Mouse (Mus musculus) hindbrain, embryonic 13.5 days (tissue): ENCODE results near the gene Abca12. TPM values are rescaled to one million over a fixed set of nuclear protein-coding genes. Genes with fewer than 3 reads are reported as not detected.

ENCODE experiments used
- ATAC-seq: fragments of 200-750 bp; cut with Nextera tagmentation; 2 replicates; pipeline ENCODE4 v1.8.0; 2017; ENCODE audit warnings: moderate TSS enrichment; ENCODE audit not compliant: low FRiP score
- H3K27ac ChIP-seq: fragments of 300-500 bp; sonication (generic); 2 replicates; pipeline ENCODE4 v1.5.1; 2015; ENCODE audit warnings: inconsistent platforms, mild to moderate bottlenecking, moderate library complexity
- H3K27me3 ChIP-seq: fragments of 300-500 bp; sonication (generic); 2 replicates; pipeline ENCODE4 v1.6.1; 2015; ENCODE audit warnings: mild to moderate bottlenecking, inconsistent platforms
- H3K36me3 ChIP-seq: fragments of 300-500 bp; sonication (generic); 2 replicates; pipeline ENCODE4 v1.6.1; 2015; ENCODE audit warnings: mild to moderate bottlenecking, inconsistent platforms
- H3K4me1 ChIP-seq: fragments of 300-500 bp; sonication (generic); replicated peaks from 2 replicates; pipeline ENCODE4 v1.6.1; 2015; ENCODE audit warnings: inconsistent platforms
- H3K4me2 ChIP-seq: fragments of 300-500 bp; sonication (generic); 2 replicates; pipeline ENCODE4 v1.6.1; 2015; ENCODE audit warnings: inconsistent platforms, mild to moderate bottlenecking, moderate library complexity
- H3K4me3 ChIP-seq: fragments of 300-500 bp; sonication (generic); 2 replicates; pipeline ENCODE4 v1.5.1; 2015; ENCODE audit warnings: mild to moderate bottlenecking, inconsistent platforms
- H3K9ac ChIP-seq: fragments of 300-500 bp; sonication (generic); 2 replicates; pipeline ENCODE4 v1.6.1; 2015; ENCODE audit warnings: mild to moderate bottlenecking, inconsistent platforms
- H3K9me3 ChIP-seq: fragments of 300-500 bp; sonication (generic); 2 replicates; pipeline ENCODE4 v1.6.1; 2016; ENCODE audit warnings: inconsistent platforms
- WGBS: fragments of 180-500 bp; shearing (Covaris S2); methylation state at CpG from one replicate; pipeline ENCODE4 v1.1.7; 2015; 5-methylcytosine and 5-hydroxymethylcytosine counted together
- polyA plus RNA-seq: library from polyadenylated mRNA; unstranded; fragments of >200 nt; fragmentation: Nextera tagmentation; extraction: Ambion mirVana; gene quantifications from 2 replicates; pipeline ENCODE4 v1.2.1, GENCODE M21; 2015

Gene Abca12
- polyA plus RNA-seq, 1 experiment from 2014 or later: 0.03 TPM

GRCm38 (mm10) chr1:71392463-71392862, 22.2 kb downstream of the Abca12 start:
- no peak overlapping the region for H3K9ac ChIP-seq
- 97% methylated on average over 2 of the region's 2 CpGs for WGBS
- ATAC-seq: no peak
- H3K4me3 ChIP-seq: no peak overlapping the region
- H3K9me3 ChIP-seq: no peaks in the 10 kb centered on the region
- H3K4me1 ChIP-seq: no peaks in the 10 kb centered on the region
- H3K36me3 ChIP-seq: no peaks in the 10 kb centered on the region
- no peak overlapping the region for H3K27ac ChIP-seq
- H3K27me3 ChIP-seq: no peaks in the 10 kb centered on the region
- H3K4me2 ChIP-seq: no peak overlapping the region

- ATAC-seq: no peak
- WGBS: 90% methylated on average over 8 of the region's 8 CpGs
- Histone ChIP-seq H3K4me1 (no peaks in the 10 kb centered on the region), H3K4me2 (no peak overlapping the region), H3K36me3 (no peaks in the 10 kb centered on the region), H3K9ac (no peak overlapping the region), H3K27ac (no peak overlapping the region), H3K9me3 (no peaks in the 10 kb centered on the region), H3K27me3 (no peaks in the 10 kb centered on the region), H3K4me3 (no peak overlapping the region)
Observed at GRCm38 (mm10) chr1:71386593-71386992, 28.1 kb downstream of the Abca12 start.

DNA sequence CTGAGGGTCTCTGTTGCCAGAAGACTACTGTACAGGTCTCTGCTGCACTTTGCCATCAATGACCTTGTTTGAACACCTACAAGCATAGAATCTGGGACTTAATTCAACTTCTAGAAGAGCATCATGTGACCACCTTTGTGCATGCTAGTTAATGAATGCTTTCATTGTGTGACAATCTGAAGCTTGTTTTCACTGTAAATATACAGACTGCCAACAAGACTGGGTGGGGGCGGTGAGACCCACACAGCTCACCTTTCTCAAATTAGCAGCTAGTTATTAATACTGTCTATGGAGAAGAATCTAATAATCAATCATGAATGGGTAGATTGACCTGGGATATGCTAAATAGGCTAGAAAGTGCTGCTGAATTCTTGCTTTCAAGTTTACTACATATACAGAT, 30.6 kb downstream of the Abca12 start:
- H3K4me3 ChIP-seq: no peak overlapping the region
- 76% methylated on average over 1 of the region's 1 CpGs for WGBS
- no peak for ATAC-seq

GRCm38 (mm10) chr1:71373090-71373489, 41.6 kb downstream of the Abca12 start:
- Histone ChIP-seq H3K4me2 (no peak overlapping the region), H3K4me1 (no peaks in the 10 kb centered on the region), H3K4me3 (no peak overlapping the region), H3K36me3 (no peaks in the 10 kb centered on the region), H3K27ac (no peak overlapping the region), H3K27me3 (no peaks in the 10 kb centered on the region), H3K9ac (no peak overlapping the region), H3K9me3 (no peaks in the 10 kb centered on the region)
- no peak for ATAC-seq
- 95% methylated on average over 5 of the region's 5 CpGs for WGBS

More for the DNA sequence above, 30.6 kb downstream of the Abca12 start:
- H3K36me3 ChIP-seq: no peaks in the 10 kb centered on the region
- no peak overlapping the region for H3K9ac ChIP-seq
- H3K9me3 ChIP-seq: no peaks in the 10 kb centered on the region
- no peaks in the 10 kb centered on the region for H3K27me3 ChIP-seq
- no peaks in the 10 kb centered on the region for H3K4me1 ChIP-seq
- no peak overlapping the region for H3K27ac ChIP-seq
- no peak overlapping the region for H3K4me2 ChIP-seq

- H3K4me3 ChIP-seq: no peak overlapping the region
- no peak overlapping the region for H3K9ac ChIP-seq
- no peak overlapping the region for H3K27ac ChIP-seq
- no peaks in the 10 kb centered on the region for H3K27me3 ChIP-seq
- no peak for ATAC-seq
- H3K9me3 ChIP-seq: no peaks in the 10 kb centered on the region
- H3K36me3 ChIP-seq: no peaks in the 10 kb centered on the region
- H3K4me1 ChIP-seq: no peaks in the 10 kb centered on the region
- H3K4me2 ChIP-seq: no peak overlapping the region
Observed at GRCm38 (mm10) chr1:71370266-71370665, 44.4 kb downstream of the Abca12 start.

- Histone ChIP-seq H3K4me2 (no peak overlapping the region), H3K9ac (no peak overlapping the region), H3K4me3 (no peak overlapping the region), H3K27me3 (no peaks in the 10 kb centered on the region), H3K9me3 (no peaks in the 10 kb centered on the region), H3K27ac (no peak overlapping the region), H3K4me1 (no peaks in the 10 kb centered on the region), H3K36me3 (no peaks in the 10 kb centered on the region)
- no peak for ATAC-seq
- 89% methylated on average over 1 of the region's 1 CpGs for WGBS
Observed at GRCm38 (mm10) chr1:71367770-71368169, 46.9 kb downstream of the Abca12 start.

DNA sequence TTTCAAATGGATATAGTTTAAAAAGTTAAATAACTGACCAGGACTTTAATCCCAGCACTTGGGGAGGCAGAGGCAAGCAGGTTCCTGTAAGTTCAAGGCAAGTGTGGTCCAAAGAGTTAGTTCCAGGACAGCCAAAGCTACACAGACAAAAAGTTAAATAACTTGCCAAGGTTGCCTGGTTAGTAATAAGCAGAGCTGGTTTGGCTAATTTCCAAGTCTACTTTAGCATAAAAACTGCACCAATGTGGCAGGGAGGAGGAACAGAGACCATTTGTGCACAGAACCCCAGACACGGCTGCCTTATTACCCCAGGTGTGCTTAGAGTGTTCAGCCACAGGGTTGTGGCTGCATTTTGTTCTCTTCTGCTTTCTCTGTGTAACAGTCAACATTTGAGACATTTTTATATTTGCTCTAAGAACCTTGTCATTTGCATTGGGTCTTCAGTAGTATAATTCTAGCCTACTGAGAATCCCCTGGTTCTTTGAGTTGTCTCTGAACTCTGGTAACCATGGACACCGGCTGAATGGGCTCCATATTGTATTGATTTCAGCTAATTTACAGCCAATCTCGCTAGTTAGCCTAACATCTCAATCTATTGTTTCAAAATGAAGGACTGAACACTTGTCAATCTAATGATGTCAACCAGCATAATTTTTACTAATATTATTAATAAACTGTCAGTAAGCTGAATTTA, 71.7 kb downstream of the Abca12 start:
- no peak overlapping the region for H3K27ac ChIP-seq
- no peak overlapping the region for H3K9ac ChIP-seq
- H3K4me1 ChIP-seq: peaks cover 6% of the 10 kb centered on the region; the same call in 1 of the 2 replicates
- H3K4me3 ChIP-seq: no peak overlapping the region
- 56% methylated on average over 3 of the region's 3 CpGs for WGBS
- no peak overlapping the region for H3K4me2 ChIP-seq
- H3K9me3 ChIP-seq: no peaks in the 10 kb centered on the region
- no peaks in the 10 kb centered on the region for H3K36me3 ChIP-seq
- no peaks in the 10 kb centered on the region for H3K27me3 ChIP-seq
- ATAC-seq: no peak

DNA sequence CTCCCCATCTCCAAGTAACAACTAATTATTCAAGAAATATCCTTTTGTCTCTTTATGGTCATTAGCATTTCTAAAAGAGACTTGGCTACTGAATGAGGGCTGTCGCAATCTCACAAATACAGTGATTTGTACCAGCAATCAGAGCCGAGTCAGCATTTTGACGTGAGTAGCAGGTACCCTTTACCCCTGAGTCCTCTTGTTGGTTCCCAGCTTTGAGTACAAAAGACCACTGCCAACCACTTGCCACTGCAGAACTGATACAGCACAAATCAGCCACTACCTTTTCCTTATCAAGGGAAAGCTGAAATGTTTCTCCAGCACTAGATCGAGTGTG, 72.5 kb downstream of the Abca12 start:
- no peak for ATAC-seq
- Histone ChIP-seq H3K9me3 (no peaks in the 10 kb centered on the region), H3K27me3 (no peaks in the 10 kb centered on the region), H3K4me3 (no peak overlapping the region), H3K4me2 (no peak overlapping the region), H3K9ac (no peak overlapping the region), H3K4me1 (peaks cover 6% of the 10 kb centered on the region; the same call in 1 of the 2 replicates), H3K36me3 (no peaks in the 10 kb centered on the region), H3K27ac (no peak overlapping the region)
- whole genome bisulfite sequencing: 37% methylated on average over 4 of the region's 4 CpGs

GRCm38 (mm10) chr1:71341370-71342260, 73.1 kb downstream of the Abca12 start:
- 55% methylated on average over 7 of the region's 7 CpGs for WGBS
- 0 out of 2 replicates have a peak, but pooled peaks have one; percentile 61 for ATAC-seq
- peaks cover 6% of the 10 kb centered on the region; the same call in 1 of the 2 replicates for H3K4me1 ChIP-seq

GRCm38 (mm10) chr1:71338548-71339340, 76.0 kb downstream of the Abca12 start:
- no peak overlapping the region for H3K4me3 ChIP-seq
- no peak for ATAC-seq
- peaks cover 6% of the 10 kb centered on the region; the same call in 1 of the 2 replicates for H3K4me1 ChIP-seq
- WGBS: 89% methylated on average over 4 of the region's 4 CpGs
- H3K9ac ChIP-seq: no peak overlapping the region
- no peak overlapping the region for H3K4me2 ChIP-seq
- H3K27ac ChIP-seq: no peak overlapping the region
- no peaks in the 10 kb centered on the region for H3K36me3 ChIP-seq
- no peaks in the 10 kb centered on the region for H3K27me3 ChIP-seq
- no peaks in the 10 kb centered on the region for H3K9me3 ChIP-seq

More at GRCm38 (mm10) chr1:71341370-71342260, 73.1 kb downstream of the Abca12 start:
- Histone ChIP-seq H3K27ac (no peak overlapping the region), H3K27me3 (no peaks in the 10 kb centered on the region), H3K9me3 (no peaks in the 10 kb centered on the region), H3K4me3 (no peak overlapping the region), H3K9ac (no peak overlapping the region), H3K4me2 (no peak overlapping the region), H3K36me3 (no peaks in the 10 kb centered on the region)

GRCm38 (mm10) chr1:71330349-71330748, 84.4 kb downstream of the Abca12 start:
- H3K4me2 ChIP-seq: no peak overlapping the region
- H3K9ac ChIP-seq: no peak overlapping the region
- ATAC-seq: no peak
- no peaks in the 10 kb centered on the region for H3K9me3 ChIP-seq
- no peaks in the 10 kb centered on the region for H3K27me3 ChIP-seq
- no peak overlapping the region for H3K4me3 ChIP-seq
- H3K4me1 ChIP-seq: no peaks in the 10 kb centered on the region
- no peaks in the 10 kb centered on the region for H3K36me3 ChIP-seq
- H3K27ac ChIP-seq: no peak overlapping the region
- WGBS: 91% methylated on average over 3 of the region's 3 CpGs

GRCm38 (mm10) chr1:71312171-71312570, 102.5 kb downstream of the Abca12 start:
- 91% methylated on average over 4 of the region's 4 CpGs for WGBS
- no peaks in the 10 kb centered on the region for H3K4me1 ChIP-seq
- no peak overlapping the region for H3K27ac ChIP-seq
- H3K4me2 ChIP-seq: no peak overlapping the region
- ATAC-seq: no peak
- H3K4me3 ChIP-seq: no peak overlapping the region
- H3K9ac ChIP-seq: no peak overlapping the region
- H3K27me3 ChIP-seq: no peaks in the 10 kb centered on the region
- H3K9me3 ChIP-seq: no peaks in the 10 kb centered on the region
- no peaks in the 10 kb centered on the region for H3K36me3 ChIP-seq
